Mouse (Mus musculus): Measurements from ENCODE around the gene Ergic1. TPM values are rescaled to one million over a fixed set of nuclear protein-coding genes. Genes with fewer than 3 reads are reported as not detected.

Gene Ergic1
- polyA plus RNA-seq, 1 experiment from 2014 or later = 89.6 TPM

GRCm38 (mm10) chr17:26662978-26663683 lies 101.8 kb downstream of the Ergic1 start, which contains the start of gene Atp6v0e:
TSS of gene Atp6v0e (plus strand) at chr17:26663231.
- peak within 1 kb of the TSS; percentile 69 for H3K4me3 ChIP-seq
- H3K4me1 ChIP-seq = peaks cover 18% of the 10 kb centered on the region
- no peaks in the 10 kb centered on the region for H3K9me3 ChIP-seq
- no peaks in the 10 kb centered on the region for H3K36me3 ChIP-seq
- 2% methylated on average over 28 of the region's 28 CpGs for WGBS
- peak; percentile 83 for ATAC-seq (ENCODE audit: low FRiP score, low read depth)
- H3K27me3 ChIP-seq = peaks cover 9% of the 10 kb centered on the region
- peak within 1 kb of the TSS; percentile 95 for H3K4me2 ChIP-seq (replicated peaks)
- H3K9ac ChIP-seq (replicated peaks) = peak within 1 kb of the TSS; percentile 68
- 0 out of 2 replicates have a peak within 1 kb of the TSS, but pooled peaks have one; percentile 49 for H3K27ac ChIP-seq (replicated peaks)

DNA sequence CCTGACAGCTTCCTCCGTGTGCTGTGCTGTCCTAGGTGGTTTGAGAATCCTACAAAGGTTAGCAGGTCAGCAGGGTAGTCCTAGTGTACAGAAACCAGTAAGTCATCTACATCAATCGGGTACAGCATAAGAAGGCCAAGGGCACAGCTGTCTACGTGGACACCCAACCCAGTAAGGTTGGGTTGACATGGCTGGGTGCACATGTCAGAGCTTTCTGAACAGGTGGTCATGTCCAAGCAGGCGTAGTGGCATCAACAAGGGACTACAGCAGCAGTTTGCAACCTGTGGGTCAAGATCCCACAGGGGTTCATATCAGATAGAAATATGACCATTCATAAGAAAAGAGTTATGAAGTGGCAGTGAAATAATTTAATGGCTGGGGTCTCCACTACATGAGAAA lies 104.3 kb downstream of the Ergic1 start:
- Histone ChIP-seq H3K4me3 (no peak overlapping the region), H3K9ac (replicated peaks) (no peak overlapping the region), H3K4me2 (replicated peaks) (no peak overlapping the region), H3K4me1 (peaks cover 14% of the 10 kb centered on the region), H3K27me3 (peaks cover 9% of the 10 kb centered on the region), H3K9me3 (no peaks in the 10 kb centered on the region), H3K36me3 (no peaks in the 10 kb centered on the region), H3K27ac (replicated peaks) (no peak overlapping the region)
- no peak for ATAC-seq (ENCODE audit: low FRiP score, low read depth)
- 81% methylated on average over 4 of the region's 4 CpGs for whole genome bisulfite sequencing

DNA sequence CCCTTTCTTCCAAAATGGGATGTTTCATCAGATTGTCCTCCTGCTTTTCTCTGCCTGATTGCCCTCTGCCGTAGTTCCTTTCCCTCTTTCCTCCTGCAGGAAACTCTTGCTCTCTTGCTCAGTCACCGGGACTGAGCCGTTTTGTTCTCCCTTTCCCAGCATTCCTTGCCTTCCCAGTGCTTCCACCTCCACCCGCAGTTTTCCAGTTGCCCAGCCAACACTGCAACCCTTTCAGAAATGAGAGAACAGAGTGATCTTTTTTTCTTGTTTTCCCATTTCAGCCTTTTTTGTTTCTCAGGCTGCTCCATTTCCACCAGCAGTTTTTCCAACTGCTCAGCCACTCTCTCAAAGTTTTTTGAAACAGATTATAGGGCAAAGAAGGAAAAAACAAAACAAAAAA lies 110.0 kb downstream of the Ergic1 start:
- no peak overlapping the region for H3K4me3 ChIP-seq
- no peak overlapping the region for H3K4me2 ChIP-seq (replicated peaks)
- 0 out of 2 replicates have a peak, but pooled peaks cover 7% of the 10 kb centered on the region for H3K27me3 ChIP-seq
- H3K9ac ChIP-seq (replicated peaks) = no peak overlapping the region
- no peaks in the 10 kb centered on the region for H3K36me3 ChIP-seq
- H3K4me1 ChIP-seq = peaks cover 3% of the 10 kb centered on the region; the same call in 1 of the 2 replicates
- no peak overlapping the region for H3K27ac ChIP-seq (replicated peaks)
- H3K9me3 ChIP-seq = no peaks in the 10 kb centered on the region
- ATAC-seq (ENCODE audit: low FRiP score, low read depth) = no peak
- 53% methylated on average over 4 of the region's 4 CpGs for WGBS

DNA sequence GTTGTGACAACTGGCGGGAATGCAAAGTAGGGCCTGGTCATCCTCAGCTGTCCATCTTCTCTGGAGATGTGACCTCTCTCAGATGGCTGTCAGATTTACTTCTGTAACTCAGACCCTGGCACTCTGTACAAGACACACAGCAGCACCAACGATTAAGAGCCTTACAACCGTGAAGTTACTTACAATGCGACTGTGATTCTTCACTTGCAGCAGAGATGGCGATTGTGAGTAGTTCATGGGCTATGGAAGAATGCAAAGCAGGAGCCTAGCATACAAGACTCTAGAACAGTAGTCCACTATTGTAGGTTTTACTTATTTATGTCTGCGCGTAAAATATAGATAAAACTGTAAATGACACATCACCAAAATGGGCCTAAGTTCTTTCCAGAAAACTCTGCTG lies 114.6 kb downstream of the Ergic1 start:
- peak; percentile 30; the same call in 1 of the 2 replicates for ATAC-seq (ENCODE audit: low FRiP score, low read depth)
- Histone ChIP-seq H3K4me3 (peak overlapping the region; percentile 72), H3K9ac (replicated peaks) (peak overlapping the region; percentile 76), H3K4me2 (replicated peaks) (peak overlapping the region; percentile 71), H3K4me1 (peaks cover 20% of the 10 kb centered on the region), H3K9me3 (no peaks in the 10 kb centered on the region), H3K27me3 (0 out of 2 replicates have a peak, but pooled peaks cover 7% of the 10 kb centered on the region), H3K27ac (replicated peaks) (peak overlapping the region; percentile 80; the same call in 1 of the 2 replicates), H3K36me3 (no peaks in the 10 kb centered on the region)
- WGBS = 30% methylated on average over 7 of the region's 7 CpGs

GRCm38 (mm10) chr17:26676252-26676615 lies 114.9 kb downstream of the Ergic1 start:
- Histone ChIP-seq H3K4me1 (peaks cover 20% of the 10 kb centered on the region), H3K9me3 (no peaks in the 10 kb centered on the region), H3K27ac (replicated peaks) (peak overlapping the region; percentile 80), H3K27me3 (0 out of 2 replicates have a peak, but pooled peaks cover 7% of the 10 kb centered on the region), H3K9ac (replicated peaks) (peak overlapping the region; percentile 76), H3K36me3 (no peaks in the 10 kb centered on the region), H3K4me2 (replicated peaks) (peak overlapping the region; percentile 71), H3K4me3 (peak overlapping the region; percentile 72)
- under 1% methylated on average over 30 of the region's 30 CpGs for WGBS
- peak; percentile 91 for ATAC-seq (ENCODE audit: low FRiP score, low read depth)

GRCm38 (mm10) chr17:26676616-26677376 lies 115.5 kb downstream of the Ergic1 start:
- WGBS = 5% methylated on average over 26 of the region's 26 CpGs
- H3K27me3 ChIP-seq = 0 out of 2 replicates have a peak, but pooled peaks cover 7% of the 10 kb centered on the region
- peak overlapping the region; percentile 80 for H3K27ac ChIP-seq (replicated peaks)
- H3K9ac ChIP-seq (replicated peaks) = peak overlapping the region; percentile 76
- H3K4me1 ChIP-seq = peaks cover 20% of the 10 kb centered on the region
- peak overlapping the region; percentile 71 for H3K4me2 ChIP-seq (replicated peaks)
- H3K9me3 ChIP-seq = no peaks in the 10 kb centered on the region
- no peaks in the 10 kb centered on the region for H3K36me3 ChIP-seq
- H3K4me3 ChIP-seq = peak overlapping the region; percentile 72
- peak; percentile 87 for ATAC-seq (ENCODE audit: low FRiP score, low read depth)

GRCm38 (mm10) chr17:26677711-26678637 lies 116.7 kb downstream of the Ergic1 start:
- ATAC-seq (ENCODE audit: low FRiP score, low read depth) = no peak
- Histone ChIP-seq H3K27ac (replicated peaks) (no peak overlapping the region), H3K4me3 (no peak overlapping the region), H3K4me2 (replicated peaks) (peak overlapping the region; percentile 71), H3K27me3 (0 out of 2 replicates have a peak, but pooled peaks cover 7% of the 10 kb centered on the region), H3K9ac (replicated peaks) (no peak overlapping the region), H3K4me1 (peaks cover 20% of the 10 kb centered on the region), H3K9me3 (no peaks in the 10 kb centered on the region), H3K36me3 (peaks cover under 1% of the 10 kb centered on the region; the same call in 1 of the 2 replicates)
- WGBS = 92% methylated on average over 7 of the region's 7 CpGs

GRCm38 (mm10) chr17:26681276-26681675 lies 120.0 kb downstream of the Ergic1 start:
- Histone ChIP-seq H3K27me3 (no peaks in the 10 kb centered on the region), H3K4me1 (peaks cover 16% of the 10 kb centered on the region), H3K9me3 (no peaks in the 10 kb centered on the region), H3K9ac (replicated peaks) (no peak overlapping the region), H3K27ac (replicated peaks) (no peak overlapping the region), H3K4me3 (no peak overlapping the region), H3K4me2 (replicated peaks) (no peak overlapping the region), H3K36me3 (peaks cover 12% of the 10 kb centered on the region)
- ATAC-seq (ENCODE audit: low FRiP score, low read depth) = no peak
- WGBS = 90% methylated on average over 6 of the region's 6 CpGs

DNA sequence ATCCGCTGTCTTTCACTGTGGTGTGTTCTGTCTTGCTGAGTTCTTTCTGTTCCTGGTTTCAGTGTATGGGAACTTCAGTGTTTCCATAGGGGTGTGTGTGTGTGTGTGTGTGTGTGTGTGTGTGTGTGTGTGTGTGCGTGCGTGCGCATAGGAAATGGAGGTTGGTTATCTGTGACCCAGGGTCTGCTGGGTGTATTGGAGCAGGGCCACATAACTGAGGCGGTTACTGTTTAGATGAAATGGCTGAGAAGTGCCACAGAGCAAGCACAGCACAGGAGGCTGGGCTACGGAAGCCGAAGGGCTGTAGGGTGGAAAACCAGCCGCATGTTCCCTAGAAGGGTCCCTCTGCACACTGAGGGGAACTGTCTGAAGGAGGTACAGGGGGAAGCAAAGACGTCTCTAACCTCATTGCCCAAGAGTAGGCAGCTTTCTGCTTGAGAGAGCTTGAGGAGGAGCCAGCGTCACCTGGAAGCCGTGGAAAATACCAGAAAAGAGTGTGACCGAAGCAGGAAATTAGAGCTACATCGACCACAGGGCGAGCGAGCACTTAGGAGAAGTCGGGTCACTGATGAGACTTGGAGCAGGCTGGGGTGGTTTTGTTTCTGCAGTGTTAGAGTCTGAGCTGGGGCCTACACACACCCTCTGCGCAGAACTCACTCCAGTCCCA lies 125.2 kb downstream of the Ergic1 start:
- no peaks in the 10 kb centered on the region for H3K27me3 ChIP-seq
- no peak for ATAC-seq (ENCODE audit: low FRiP score, low read depth)
- H3K27ac ChIP-seq (replicated peaks) = no peak overlapping the region
- peaks cover 9% of the 10 kb centered on the region; the same call in 1 of the 2 replicates for H3K4me1 ChIP-seq
- no peaks in the 10 kb centered on the region for H3K9me3 ChIP-seq
- no peak overlapping the region for H3K4me3 ChIP-seq
- no peak overlapping the region for H3K4me2 ChIP-seq (replicated peaks)
- no peak overlapping the region for H3K9ac ChIP-seq (replicated peaks)
- WGBS = 91% methylated on average over 17 of the region's 17 CpGs
- H3K36me3 ChIP-seq = peaks cover 12% of the 10 kb centered on the region

DNA sequence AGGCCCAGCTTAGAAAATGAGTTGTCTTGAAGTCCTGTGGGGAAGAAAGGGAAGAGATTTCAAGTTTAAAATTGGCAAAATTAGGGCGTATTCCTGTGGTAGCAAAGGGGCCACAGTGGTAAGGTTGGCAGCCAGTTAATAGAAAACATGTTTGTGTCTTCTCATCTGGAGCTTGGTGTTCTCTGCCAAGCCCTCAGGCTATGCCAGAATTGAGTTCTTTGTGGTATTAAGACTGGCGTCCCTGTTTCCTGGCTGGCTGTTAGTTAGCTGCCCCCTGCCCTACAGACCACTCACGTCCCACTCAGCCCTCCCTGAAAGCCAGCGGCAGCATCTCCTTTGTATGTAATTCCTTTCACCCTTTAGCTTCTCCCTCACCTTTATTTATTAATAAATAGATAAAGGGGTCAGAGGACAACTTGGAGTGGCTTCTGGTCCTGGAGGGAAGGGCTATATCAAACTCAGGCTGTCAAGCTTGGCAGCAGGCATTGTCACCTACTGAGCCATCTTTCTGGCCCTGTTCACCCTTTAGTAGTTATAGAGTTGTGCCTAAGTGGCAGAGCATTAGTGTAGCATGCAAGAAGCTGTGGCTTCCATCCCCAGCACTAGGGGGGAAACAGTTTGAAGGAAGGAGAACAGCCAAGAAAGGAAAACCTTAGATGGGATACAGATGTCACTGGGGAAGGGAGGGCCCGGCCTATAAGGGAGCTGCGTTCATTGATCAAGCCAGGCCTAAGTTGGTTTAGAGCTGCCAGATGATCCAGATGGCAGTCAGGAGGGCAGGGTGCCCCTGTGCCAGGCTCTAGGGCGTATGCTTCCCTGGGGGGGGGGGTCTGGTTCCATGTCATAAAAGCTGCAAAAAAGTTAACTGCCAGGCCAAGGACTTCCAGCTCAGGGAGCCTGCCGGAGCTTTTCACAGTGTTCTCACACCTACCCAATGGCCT lies 127.8 kb downstream of the Ergic1 start:
- Histone ChIP-seq H3K9ac (replicated peaks) (no peak overlapping the region), H3K4me2 (replicated peaks) (no peak overlapping the region), H3K9me3 (no peaks in the 10 kb centered on the region), H3K27ac (replicated peaks) (no peak overlapping the region), H3K4me3 (no peak overlapping the region), H3K27me3 (no peaks in the 10 kb centered on the region), H3K36me3 (peaks cover 7% of the 10 kb centered on the region), H3K4me1 (peaks cover 9% of the 10 kb centered on the region; the same call in 1 of the 2 replicates)
- WGBS = 74% methylated on average over 8 of the region's 8 CpGs
- ATAC-seq (ENCODE audit: low FRiP score, low read depth) = no peak
